Mouse (Mus musculus) right cerebral cortex, adult 2 months (tissue): ENCODE data around the gene Nrxn2.

Source experiments
- DNase-seq, 2 experiments: peaks; one replicate each; pipeline ENCODE4 v3.0.0; 2021 to 2022; ENCODE audit warnings: low spot score in 2 of 2

The Nrxn2 gene

DNA sequence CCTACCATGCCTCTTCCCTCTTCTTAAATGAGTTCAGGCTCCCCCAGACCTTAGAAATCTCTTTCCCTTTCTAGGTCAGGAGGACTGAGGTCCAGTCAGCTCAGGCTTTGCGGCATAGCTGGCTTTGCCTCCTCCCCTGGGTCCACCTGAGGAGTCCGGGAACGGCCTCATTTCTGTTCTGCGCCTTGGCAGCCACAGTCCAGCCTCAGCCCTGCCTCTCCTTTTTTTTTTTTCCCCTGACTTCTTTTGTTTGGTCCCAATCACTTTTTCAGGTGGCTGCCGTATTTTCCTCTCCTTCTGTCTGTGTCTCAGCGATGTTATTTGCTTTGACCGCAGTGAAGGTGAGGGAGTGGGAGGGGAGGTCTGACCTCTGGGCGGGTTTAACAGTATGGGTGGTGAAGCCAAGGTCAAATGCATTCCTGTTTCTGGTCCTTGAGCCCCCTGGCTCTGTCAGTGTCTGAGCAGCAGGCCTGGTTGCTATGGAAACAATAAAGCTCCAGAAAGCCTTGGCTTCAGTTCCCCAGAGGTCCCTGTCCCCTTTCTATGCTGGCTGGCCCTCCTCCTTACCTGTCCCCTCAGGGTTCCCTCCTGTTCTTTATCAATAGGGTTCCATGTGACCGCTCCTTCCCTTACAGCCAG, 34.3 kb downstream of the Nrxn2 start:
- no peak for DNase-seq

DNA sequence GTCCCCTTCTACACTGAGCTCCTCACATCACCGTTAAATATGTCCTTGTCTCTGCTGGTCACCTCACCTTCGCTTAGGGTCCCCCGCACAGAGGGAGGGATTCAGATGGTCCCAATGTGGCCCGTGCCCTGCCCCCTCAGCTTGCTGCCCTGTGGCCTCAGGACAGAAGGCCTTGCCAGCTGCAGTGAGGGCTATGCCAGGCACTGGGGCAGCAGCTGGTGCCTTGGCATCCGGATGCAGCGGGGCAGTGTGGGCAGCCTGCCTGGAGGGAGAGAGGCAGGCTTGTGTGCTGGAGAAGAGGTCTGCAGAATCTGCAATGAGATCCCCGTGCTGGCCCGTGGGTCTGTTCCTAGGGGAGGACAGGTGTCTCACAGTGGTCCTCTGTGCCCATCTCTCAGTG, 34.8 kb downstream of the Nrxn2 start:
- peak; percentile 56 to 73 for DNase-seq

DNA sequence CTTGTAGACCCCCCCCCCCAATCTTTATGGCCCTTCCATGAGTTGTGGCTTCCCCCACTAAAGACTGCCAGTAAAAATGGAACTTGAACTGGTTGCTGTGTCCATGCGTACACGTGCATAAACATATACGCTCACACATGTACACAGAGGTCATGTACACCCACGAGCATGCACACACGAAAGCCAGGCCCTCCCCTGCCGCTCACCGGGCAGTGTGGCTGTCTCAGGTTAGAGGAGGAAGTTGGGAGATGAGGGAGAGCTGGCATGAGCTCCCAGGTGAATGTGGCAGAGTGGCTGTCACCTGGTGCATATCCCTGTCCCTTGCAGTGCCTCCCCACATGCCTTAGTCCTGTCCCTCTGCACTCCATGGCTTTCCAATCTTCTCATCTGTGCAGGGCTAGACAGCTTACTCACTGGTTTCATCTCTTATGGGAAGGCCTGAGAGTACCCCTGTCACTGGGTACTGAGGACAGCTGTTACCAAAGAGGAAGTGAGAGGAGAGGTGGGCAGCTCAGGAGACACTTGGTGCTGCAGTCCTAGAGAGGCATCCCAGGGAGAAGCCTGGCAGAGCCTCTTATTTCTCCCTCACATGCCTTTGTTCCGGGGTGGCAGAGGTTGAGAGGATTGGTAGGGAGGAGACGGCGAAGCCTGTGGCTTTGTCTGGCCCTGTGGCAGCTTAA, 35.6 kb downstream of the Nrxn2 start:
- DNase-seq, result no peak

DNA sequence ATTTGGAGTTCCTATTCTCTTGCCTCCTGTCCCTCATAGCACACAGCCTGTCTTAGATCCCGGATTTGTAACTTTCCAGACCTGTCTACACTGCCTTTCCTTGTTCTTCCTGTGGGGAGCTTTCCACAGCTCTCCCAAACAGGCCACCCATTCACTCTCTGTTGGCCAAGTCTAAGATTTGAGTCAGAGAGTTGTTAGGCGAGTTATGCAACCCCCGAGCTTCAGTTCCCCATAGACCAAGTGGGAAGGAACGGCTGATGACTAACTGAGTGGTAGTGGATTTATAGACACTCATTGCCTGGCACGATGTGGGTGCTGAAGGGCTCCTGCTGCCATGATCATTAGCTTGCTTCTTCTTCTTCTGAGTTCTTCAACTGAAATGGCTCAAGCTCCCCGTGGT, 41.0 kb downstream of the Nrxn2 start:
- peak; percentile 50 to 52 for DNase-seq

DNA sequence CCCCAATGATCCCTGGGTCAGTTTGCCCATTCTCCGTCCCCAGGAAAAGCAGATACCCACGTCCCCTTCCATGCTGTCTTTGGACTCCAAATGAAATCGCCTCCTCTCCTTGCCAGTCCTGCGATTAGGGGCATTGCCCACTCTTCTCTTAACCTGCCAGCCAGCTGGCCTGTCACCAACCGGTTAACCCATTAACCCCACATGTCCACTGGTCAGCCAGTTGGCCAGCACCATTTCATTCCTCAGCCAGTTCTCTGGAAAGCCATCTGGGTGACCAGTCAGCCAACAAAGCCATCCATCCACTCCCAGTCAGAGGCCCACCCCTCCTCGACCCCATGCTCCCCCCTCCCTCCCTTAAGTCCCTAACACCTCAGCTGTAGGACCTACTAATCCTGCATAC, 44.3 kb downstream of the Nrxn2 start:
- DNase-seq, result no peak

DNA sequence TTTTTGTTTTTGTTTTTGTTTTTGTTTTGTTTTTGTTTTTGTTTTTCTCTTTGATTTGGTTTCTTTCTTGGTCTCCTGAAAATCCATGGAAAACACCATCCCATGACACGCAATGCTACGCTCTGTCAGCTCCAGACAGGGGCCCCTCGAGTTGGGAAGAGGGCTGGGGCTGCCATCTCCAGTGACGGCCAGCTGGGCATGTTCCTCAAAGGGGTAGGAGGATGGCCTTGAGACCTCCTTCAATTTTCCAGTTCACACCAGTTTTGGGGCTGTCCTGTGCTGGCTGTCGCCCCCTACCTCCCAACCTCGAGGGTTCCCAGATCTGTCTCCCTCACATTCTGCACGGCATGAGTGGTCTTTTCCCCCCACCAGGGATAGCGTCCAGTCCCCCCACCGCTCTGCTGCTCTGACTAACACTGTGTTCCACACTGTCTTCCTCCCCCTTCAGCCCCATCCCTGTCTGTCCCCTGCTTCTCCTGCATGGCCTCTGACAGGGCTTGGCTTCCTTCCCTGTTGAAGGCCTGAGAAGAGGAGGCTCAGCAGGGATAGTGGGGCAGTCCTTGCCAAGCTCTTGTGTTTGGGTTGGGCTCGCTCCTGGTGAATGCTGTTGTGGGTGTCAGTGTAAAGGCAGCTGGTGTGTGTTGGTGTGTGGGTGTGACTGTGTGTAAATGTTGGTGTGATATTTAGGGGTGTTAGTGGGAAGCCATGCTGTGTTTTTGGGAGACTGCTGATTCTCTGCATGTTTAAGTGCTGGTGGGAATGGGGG, 46.0 kb downstream of the Nrxn2 start:
- DNase-seq, result peak; percentile 77 to 83

DNA sequence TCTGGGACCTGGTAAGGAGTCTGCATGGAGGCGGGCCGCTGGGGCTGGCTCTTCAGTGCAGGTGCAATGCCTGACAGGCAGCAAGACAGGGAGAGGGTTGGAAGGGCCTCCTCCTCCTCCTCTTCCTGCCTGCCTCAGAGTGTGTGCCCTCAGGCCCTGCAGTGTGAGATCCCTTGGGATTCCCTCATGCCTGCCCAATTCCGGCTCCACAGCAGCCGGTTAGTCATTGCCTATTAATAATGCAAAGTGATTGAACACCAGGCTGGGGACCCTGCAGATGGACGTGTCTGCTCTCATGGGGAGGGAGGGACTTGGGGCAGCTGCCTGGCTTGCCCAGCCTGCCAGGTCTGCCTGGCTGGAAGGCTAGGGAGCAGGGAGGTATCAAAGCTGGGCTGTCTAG, 46.6 kb downstream of the Nrxn2 start:
- DNase-seq, result no peak

DNA sequence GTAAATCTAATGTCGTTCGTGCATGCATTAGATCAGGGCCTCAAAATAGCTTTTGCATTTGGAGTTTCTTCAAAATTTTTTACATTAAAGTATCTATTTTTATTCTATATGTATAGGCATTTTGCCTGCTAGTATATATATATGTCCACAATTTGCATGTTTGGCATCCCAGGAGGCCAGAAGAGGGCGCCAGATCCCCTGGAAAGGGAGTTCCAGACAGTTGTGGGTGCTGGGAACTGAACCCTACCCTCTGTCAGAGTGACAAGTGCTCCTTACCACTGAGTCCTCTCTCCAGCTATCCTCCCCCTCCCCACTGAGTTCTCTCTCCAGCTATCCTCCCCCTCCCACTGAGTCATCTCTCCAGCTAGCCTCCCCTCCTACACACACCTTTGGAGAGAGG, 48.4 kb downstream of the Nrxn2 start:
- no peak for DNase-seq

DNA sequence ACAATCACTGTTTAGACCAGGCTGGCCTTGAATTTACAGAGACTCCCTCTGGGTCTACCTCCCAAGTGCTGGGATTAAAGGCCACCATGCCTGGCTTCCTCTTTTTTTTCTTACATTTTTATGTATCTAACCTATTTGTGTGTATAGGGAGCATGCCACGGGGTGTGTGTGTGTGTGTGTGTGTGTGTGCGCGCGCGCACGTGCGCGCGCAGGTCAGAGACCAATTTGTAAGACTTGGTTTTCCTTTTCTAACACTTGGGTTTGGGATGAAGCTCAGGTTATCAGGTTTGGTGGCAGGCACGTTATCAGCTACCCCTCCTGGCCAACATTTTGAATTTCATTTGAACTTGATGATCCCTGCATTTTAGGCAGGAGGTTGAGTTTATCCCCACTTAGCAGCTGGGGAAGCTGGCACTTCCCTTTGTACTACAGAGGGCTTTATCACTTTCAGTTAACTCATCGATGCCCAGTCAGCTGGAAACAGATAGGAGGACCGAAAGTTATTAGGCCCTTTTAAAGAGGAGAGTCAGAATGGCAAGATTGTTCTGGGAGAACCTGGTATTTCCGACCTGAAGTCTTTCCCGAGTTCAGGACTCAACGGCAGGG, 48.9 kb downstream of the Nrxn2 start:
- no peak for DNase-seq

DNA sequence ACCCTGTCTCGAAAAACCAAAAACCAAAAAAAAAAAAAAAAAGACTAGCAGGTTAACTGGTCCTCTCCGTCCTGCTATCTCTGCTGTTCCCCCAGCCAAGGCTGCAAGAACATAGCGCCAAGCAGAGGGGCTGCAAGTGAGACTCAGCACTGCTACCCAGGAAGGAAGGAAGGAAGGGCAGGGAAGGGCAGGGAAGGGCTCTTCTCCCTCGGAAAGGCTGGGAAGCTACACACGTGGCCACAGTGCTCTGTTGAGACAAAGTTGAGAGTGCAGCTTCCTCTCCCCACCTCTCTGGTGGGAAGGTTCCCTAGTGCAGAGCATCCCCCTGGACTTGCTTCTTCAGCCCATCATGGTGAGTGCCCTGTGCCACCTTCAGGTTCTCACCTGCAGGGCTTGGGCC, 53.1 kb downstream of the Nrxn2 start:
- DNase-seq, result no peak

DNA sequence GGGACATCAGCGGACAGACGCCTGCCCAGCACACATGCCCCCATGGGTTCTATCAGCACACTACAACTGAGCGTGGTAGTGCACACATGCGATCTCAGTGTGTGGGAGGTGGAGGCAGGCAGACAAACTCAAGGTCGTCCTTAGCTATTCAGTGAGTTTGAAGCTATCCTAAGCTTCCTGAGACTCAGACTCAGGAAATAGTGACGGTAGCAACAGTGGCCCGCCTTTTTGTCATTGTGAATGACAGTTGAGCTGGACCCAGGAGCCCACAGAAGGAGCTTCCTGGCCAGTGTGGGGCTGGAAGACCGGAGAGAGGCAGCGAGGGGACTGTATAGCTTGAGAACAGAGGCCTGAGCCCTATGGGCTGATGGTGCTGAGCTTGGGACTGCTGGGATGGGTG, 54.3 kb downstream of the Nrxn2 start:
- DNase-seq, result no peak

DNA sequence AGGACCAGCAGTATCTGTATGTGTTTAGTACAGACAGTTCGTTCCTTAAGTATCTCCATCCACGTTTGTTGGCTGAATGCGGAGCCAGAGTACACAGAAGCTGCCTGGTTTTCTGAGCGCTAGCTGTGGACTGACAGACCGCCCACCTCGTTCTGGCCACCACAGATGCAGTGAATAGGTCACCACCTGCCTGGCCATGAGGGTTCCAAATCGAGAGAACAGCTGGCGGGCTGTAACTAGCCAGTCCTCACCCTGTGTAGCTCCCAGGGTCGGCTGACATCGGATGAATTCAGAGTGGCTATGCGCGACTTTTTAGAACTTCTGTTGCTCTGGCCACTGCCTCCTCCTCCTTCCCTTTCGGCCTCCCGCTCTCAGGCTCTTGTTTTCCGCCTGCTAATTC, 56.2 kb downstream of the Nrxn2 start:
- no peak for DNase-seq

DNA sequence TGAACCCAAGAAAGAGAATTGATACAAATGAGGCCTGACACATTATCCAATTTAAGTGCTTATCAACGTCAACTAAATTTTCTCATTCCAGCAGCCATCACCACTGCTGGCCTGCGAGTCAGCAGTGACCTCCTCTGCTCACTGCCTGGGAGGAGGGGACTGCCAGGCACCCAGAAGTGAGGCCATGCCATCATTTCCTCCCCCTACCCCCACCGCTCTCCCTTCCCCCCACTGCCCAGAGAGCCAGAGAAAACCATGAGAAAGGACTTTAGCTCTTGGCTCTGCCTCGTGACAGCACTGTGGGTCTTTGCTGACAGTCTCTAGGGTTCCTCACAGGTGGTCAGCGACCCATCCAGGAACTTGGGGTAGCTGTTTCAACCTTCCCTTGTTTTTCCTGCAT, 56.6 kb downstream of the Nrxn2 start:
- DNase-seq, result no peak

DNA sequence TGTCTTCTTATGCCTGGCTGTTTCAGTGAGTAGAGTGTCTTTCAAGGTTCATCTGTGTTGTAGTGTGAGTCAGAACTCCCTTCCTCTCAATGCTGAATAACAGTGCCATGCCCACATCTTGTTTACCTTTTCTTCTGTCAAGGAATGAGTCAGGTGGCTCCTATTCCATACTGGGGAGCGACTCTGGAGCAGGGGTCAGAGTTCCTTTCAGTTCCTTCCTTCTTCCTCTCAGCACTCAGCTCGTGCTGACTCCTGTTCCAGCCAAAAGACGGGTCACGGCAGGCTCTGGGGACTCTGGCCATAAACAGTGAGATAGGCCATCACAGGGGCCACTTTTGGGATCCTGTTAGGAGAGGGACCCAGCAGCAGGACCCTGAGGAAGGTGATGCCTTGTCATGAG, 58.5 kb downstream of the Nrxn2 start:
- no peak for DNase-seq

DNA sequence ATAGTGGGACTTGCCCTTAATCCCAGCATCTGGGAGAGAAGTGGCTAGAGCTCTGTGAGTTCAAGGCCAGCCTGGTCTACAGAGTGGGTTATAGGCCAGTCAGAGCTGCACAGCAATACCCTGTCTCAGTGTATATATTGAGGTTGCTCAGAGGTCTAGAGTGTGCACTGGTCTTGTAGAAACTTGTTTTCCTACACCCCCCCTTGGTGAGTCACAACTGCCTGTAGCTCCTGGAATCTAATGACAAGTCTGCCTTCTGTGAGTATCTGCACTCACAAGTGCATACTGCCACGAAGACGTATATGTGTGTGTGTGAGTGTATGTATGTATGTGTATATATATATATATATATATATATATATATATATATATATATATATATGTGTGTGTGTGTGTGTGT, 60.0 kb downstream of the Nrxn2 start:
- no peak for DNase-seq

DNA sequence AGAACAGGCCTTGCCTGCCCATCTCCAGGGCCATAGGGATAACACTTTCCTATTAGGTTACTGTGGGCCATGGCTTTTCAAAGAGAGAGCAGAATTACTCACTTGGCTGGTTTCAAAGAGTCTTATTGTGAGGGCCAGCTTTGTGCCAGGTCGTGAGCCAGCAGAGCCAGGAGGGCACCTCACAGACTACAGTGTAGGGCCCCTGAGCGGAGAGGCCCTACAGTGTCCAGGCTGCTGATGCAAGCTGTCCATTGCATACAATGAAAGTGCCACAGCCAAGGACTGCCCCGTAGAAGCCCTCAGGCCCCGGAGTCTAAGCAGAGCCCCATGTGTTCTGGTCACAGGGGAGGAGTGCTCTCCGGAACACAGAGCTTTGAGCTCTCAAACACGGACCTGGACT, 64.4 kb downstream of the Nrxn2 start:
- DNase-seq, result no peak

DNA sequence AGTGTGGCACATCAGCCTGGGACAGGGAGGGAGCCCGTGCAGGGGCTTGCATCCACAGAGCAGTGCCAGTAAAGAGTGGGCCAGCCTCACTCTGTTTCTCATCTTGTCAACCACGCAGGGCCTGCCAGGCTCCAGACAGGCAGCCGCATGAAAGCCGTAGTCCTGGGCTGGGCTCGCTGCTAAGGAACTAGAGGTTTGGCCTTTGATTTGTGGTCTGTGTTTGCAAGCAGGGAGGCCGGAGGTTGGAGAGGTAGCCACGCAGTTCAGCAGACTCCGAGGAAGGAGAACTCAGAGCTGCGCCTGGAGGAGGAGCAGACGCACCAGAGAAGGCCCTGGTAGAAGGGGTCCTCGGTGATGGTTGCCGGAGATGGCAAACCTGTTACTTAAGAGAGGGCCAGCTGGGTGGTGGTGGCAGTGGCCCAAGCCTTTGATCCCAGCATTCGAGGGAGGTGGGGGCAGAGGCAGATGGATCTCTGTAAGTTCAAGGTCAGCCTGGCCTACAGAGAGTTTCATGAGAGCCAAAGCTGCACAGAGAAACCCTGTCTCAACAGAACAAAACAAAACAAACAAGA, 66.6 kb downstream of the Nrxn2 start:
- DNase-seq, result no peak

DNA sequence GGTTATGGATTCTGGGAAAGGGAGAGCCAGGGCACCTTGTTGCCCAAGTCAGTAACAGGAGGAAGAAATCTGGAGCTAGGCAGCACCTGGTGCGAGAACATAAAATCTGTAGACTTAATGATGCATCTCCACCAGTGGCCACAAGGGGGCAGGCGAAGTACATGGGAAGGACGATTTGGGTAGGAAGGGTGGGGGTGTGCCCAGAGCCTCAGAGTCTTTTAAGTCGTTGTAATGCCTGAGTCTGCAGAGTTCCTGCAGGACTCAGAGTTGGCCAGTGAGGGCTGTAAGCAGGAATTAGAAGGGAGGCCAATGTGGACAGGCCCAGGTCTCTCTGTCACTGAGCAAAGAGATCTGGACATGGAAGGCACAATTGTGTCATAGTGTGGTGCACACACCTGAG, 70.5 kb downstream of the Nrxn2 start:
- peak; percentile 93 to 96 for DNase-seq

DNA sequence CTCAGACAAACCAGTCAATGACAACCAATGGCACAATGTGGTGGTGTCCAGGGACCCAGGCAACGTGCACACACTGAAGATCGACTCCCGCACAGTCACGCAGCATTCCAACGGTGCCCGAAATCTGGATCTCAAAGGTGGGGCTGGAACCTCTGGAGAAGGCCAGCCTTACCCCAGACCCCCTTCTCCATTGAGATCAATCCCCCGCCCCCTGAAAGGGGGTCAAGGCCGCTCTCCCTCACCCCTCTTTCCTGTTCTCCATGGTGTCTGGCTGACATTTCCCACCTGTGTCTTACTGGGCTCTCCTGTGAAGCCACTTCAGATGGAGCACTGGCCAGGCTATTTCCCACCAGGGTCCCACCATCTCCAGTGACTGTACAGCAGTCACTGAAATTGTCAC, 73.0 kb downstream of the Nrxn2 start:
- no peak for DNase-seq

DNA sequence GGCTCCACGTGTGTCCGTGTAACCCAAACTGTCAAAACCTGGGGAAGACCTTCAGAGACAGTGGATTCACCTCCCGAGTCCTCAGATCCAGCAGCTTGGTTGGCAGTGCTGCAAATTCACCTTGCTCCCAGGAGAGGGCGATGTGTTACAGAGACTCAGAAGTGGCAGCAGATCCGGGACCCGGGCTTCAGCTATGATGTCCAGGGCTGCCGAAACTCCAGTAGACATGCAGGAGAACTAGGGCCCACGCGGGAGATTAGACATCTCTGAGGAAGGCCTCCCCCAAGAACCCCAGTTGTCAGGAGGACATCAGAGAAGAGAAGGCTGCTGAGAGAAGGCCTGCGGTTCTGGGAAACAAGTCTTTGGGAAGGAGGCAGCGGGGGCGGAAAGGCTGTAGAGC, 73.6 kb downstream of the Nrxn2 start:
- peak; percentile 80 to 83 for DNase-seq

DNA sequence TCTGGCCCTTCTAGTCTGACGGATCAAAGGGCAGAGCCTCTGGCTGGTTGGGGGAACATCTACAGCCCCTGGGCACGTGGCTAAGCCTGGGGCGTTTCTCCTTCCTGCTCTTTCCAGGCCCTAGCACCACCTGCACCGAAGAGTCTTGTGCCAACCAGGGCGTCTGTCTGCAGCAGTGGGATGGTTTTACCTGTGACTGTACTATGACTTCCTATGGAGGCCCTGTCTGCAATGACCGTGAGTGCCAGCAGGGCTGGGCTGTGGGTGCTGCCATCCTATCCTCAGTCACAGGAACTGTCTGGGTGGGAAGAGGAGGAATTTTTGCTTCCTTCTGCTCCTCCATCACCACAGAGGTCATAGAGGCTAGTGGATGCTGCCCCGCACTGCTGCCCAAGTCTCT, 74.7 kb downstream of the Nrxn2 start:
- no peak for DNase-seq

DNA sequence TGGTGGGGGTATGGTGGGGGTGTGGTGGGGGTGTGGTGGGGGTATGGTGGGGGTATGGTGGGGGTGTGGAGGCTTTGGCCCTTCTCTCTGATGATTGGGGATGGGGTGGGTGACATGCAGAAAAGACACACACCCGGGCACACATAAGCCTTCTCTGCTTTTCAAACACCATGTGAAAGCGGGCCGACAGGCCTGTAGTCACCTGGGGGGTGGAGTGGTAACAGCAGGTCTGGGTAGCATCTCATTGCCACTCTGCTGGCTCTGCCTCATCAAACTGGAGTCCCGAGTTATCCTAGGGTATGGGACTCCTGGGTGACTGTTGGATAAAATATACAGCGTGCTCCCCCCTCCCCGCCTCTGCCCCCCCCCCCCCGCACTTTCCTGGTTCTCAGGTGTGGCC, 75.5 kb downstream of the Nrxn2 start:
- DNase-seq, result no peak
